Mouse (Mus musculus) erythroid progenitor cell, adult 5-6 weeks (primary cell): ENCODE results near the gene Paox. TPM values are rescaled to one million over a fixed set of nuclear protein-coding genes. Genes with fewer than 3 reads are reported as not detected.

ENCODE experiments used
- ATAC-seq: replicated peaks from 2 replicates; pipeline ENCODE4 v1.8.0; 2016; ENCODE audit warnings: moderate number of reproducible peaks, mild to moderate bottlenecking, moderate TSS enrichment, inconsistent platforms; ENCODE audit not compliant: poor library complexity, low FRiP score, severe bottlenecking
- total RNA-seq, 2 experiments: library from RNA; stranded (forward) in 1 of 2; stranded (reverse) in 1 of 2; fragments of 150-400 nt in 1 of 2; fragments of 186-747, 209-891 nt in 1 of 2; gene quantifications; 2 replicates each; pipeline versions ENCODE4 v1.2.3 to v1.2.4; 2015 to 2017; ENCODE audit warnings: low replicate concordance in 2 of 2

The Paox gene
- total RNA-seq (2015; ENCODE audit: low replicate concordance) (6.8 TPM in 1 of 2 replicates, not detected in the other), total RNA-seq (2017; ENCODE audit: low replicate concordance) (2.0 and 2.8 TPM in 2 replicates)

DNA sequence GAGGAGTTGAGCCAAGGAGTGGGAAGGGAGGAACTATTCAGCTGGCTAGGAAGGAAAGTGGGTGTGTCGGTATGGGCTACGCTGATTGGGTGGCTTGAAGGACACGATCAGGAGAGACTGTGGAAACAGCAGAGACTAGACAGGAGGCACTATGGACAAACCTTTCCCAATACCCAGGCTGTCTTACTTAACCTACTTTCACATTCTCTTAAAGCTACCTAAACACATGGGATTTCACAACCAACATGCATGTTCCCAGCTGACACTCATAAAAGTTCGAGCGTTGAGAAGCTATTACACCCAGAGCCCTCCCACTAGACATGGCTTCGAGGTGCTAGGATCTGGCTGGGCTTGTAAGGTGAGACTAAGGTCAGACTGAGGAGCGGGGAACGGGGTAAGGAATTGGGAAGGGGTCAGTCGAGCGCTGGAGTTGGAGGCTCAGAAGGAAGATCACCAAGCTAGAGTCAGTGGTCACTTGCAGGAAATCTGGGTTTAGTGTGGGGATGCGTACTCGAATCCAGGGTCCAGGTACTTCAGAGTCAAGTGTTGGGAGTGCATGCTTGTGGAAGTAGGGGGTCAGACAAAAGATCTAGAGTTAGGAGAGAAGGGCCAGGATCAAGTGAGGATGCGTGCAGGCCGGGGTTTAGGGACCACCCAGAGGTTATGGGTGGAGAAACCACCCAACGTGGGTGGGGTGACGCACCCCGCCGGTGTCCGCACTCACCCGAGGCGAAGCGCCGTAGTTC, at the start of gene Paox:
Paox (plus strand) TSS at position 217 of the 746 bp plus-strand sequence.
- ATAC-seq, result peak; percentile 74

DNA sequence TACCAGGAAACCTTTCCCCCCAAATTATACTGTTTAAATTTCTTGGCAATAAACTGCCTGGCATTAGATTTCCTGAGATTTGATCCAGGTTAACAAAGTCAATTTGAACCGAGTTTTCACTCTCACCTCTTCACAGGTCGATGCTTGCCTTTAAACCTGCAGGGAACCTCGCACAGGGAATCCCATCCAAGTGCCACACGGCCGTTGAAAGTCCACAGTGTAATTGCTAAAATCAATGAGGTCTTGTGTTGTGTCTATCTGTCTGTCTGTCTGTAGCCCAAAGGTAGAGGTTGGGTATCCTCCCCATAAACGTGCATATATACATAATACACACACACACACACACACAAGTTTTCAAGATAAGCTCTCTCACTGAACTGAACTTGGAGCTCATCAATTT, 48.2 kb upstream of the Paox start:
- ATAC-seq, result no peak

DNA sequence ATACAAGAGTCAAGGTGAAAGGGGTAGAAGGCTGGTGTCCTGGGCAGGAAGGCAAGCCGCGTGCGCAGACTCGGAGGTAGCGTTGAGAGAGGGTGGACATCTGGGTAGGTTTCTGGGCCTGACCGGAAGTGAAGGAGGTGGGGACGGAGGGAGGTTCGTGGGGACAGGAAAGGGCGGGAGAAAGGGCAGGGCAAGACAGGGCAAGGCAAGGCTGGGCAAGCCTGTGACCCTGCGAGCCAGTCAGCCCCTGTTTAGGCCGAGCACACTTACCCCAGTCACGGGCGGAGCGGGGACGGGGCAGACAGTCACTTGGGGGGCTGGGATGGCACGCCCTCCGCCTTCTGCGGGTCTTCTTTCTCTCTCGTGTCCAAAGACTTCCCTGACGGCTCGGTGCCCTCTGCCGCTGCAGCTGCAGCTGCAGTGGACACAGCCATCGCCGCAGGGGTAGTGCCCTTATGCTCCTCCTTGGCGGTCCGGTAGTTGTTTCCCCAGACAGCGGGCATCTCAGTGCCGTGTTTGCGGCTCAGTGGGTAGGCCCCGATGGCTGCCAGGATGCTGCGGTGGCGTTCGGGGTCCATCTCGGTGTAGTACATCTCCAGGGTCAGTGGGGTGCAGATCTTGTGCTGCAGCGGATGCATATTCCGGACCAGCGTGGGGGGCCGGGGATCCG, 45.4 kb upstream of the Paox start:
- ATAC-seq, result peak; percentile 40

DNA sequence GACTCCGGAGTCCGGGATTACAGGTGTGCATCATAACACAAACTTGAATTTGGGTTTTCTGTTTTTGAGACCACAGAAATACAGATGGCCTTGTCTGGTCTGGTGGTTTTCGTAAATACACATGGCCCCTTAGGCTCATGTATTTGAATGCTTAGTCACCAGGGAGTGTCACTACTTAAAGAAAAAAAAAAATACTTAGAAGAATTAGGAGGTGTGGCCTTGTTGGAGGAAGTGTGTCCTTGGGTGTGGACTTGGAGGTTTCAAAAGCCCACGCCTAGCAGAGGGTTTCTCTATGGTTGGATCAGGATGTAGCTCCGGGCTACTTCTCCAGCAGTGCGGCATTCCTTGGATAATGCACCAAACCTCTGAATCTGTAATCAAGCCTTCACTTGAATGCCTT, 37.9 kb upstream of the Paox start:
- ATAC-seq, result no peak

DNA sequence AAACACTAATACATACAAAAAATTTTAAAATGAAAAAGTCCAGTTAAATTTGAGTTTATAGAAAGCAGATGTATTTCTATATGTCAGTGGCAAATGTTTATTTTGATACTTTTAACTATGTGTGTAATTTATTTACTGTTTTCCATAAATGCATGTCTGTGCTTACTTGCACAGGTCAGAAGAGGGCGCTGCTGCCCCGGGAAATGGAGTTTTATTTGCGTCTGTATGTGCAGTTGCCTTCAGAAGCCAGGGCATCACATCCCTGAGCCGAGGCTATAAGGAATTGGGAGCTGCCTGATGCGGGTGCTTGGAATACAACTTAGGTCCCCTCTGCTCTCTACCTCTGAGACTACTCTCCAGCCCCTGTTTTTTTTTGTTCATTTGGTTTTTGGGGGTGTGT, 36.9 kb upstream of the Paox start:
- no peak for ATAC-seq

DNA sequence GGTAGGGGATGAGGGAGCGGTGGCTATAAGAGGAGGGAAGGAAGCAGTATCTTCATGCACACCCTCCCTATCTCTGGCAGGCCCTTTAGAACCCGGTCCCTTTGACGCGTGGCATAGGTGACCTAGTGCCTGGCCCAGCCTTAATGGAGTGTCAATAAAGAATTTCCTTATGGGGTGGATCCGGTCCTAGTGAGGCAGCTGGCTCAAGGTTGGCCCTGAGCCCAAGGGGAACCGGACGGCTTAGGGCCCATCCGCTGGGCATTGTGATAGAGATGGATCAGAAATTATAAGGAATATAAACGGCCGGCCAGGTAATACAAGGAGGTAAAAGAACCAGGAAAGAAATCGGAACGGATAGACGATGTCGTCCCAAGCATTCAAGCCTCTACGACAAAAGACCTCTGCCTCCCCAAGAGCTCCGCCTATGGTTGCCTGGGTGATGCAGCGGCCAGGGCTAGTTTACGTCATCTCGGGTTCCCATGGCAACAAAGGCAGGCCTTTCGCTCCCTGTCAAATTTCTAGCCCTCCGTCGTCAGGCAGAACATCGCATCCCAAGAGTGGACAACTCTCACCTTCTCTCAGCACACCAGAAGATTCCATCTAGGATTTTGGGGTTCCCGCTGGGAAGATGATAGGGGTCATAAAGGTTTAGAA, 35.0 kb upstream of the Paox start:
- ATAC-seq, result no peak

DNA sequence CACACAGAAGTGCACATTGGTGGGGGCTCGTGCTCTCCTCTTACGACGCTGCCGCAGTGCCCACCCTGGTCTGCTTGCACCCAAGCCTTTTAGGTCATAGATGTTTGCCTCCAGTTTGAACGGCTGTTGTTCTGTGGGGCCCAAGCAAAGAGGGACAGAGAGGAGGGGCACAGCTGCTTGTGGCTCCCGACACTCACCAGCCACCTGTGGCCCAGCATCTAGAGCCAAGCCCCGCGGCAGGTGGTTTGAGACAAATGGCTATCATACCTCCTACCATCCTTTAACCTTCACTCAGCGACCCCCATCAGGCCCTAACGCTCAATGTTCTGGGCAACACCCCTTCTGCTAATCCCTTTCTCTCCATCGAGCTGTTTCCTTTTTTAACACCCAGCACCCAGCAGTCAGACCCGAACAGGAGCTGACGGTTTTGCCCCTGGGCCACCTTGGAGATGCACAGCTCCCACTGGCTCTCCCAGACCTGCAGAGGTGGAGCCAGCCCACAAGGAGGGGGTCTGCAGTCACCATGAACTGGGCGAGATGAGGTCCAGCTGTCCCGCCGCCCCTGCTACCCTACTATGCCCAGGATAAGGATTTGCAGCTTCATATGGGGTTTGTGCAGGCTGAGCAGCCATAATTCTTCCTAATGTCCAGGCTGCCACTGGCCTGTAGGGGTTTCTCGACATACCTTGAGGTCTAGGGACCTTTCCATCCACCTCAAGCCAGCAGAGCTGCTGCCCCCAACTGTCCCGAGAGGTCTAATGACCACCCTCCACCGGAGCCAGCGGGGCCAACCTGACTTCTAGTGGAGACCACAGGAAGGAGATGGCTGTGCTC, 34.0 kb upstream of the Paox start:
- no peak for ATAC-seq

DNA sequence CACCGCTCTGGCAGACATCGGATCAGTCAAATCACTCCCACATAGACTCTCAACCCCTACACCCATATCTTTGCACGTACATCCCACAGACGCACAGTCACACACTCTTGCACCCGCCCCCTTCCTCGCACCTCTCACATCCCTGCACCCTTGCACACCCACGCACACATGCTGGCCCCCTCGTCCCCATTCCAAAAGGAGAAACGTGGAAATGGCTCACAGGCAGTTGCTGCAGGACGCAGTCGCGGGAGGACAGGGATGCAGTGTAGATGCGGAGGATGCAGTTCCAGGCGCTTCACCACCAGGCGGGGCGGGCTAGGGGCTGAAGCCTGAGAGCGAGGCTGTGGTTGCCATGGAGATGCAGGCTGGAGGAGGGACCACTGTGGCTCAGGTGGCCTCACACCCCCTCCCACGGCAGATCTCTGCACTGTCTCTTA, 33.3 kb upstream of the Paox start, which contains the start of gene Caly:
Caly (minus strand) TSS at position 307 of the 437 bp plus-strand sequence.
- ATAC-seq, result no peak

DNA sequence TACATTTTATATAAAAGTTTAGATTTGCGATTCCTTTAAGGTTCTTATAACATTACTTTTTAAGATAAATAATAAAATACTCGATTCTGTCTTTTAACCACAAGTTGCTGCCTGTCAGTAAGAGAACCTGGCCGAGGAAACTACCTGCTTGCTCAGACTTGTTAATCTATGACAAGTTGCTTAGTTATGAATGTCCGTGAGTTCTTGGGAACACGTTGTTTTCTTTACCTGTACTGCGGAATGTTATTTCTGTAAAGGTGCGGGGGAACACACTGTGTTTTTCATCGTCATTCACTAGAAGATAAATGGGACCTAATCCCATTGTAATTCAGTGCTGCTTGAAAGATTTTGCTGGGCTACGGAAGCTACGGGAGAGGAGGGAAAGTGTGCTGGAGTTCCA, 25.0 kb upstream of the Paox start:
- ATAC-seq, result no peak

DNA sequence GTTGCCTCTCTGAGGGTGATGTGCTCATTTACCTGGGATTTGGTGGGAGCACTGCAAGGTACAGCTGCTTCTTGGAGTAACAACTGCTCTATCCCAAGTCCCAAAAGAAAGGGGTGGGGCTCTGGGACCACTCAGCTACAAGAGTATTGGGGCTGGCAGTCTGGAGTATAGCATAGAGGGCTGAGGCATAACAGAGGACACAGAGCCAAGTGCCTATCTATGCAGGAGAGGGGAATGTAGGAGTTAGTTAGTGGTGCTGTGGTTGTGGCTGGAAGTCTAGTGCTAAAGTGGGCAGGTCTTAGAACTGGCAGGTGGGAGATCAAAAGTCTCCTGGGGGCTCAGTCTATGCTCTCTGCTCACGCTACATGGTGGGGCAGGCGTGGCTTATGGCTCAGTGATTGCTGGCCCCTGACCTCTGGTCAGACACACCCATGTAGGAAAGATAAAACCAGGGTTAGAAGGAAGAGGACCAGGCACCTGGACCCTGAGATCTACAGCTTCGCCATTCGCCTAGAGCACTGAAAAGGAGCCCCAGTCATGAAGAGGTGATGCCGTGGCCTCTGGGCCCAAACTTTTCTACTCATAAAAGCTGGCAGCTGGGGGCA, 22.6 kb upstream of the Paox start, which contains the start of gene Prap1:
Prap1 (plus strand) TSS at position 472 of the 605 bp plus-strand sequence.
- ATAC-seq, result no peak

DNA sequence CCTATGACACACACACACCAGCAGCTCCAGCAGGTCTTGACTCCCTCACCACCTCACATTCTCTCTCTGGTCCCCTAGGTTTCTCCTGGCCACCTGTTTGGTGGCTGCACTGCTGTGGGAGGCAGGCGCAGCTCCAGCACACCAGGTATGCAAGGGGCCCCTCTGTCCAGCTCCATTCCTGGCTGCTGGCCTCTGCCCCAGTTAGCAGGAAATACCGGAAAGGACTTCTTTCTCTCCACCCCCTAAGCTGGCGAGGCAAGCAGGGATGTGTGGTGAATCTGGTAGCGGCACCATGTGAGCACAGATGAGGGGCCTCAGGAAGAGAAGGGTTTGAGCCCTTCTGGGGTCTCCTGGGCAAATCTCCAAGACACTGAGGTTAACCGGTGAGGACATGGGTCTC, 20.6 kb upstream of the Paox start:
- ATAC-seq, result no peak

DNA sequence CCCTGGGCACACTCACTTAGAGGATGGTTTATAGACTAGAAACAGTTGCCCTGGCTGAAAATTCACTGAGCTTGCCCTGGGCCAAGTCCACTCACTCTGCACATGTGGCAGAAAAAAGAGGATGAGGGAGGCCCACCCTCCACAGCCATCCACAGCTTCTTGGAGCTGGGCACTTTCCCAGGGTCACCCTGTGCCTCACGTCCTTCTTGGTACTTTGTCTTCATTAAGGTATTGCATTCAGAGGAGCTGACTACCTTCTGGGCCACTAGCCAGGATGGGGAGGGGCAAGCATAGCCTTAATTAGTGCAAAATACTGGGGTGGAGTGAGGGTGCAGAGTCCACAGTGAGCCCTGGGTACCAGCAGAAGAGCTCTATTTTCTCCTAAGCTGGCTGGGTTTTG, 20.0 kb upstream of the Paox start:
- ATAC-seq, result no peak

DNA sequence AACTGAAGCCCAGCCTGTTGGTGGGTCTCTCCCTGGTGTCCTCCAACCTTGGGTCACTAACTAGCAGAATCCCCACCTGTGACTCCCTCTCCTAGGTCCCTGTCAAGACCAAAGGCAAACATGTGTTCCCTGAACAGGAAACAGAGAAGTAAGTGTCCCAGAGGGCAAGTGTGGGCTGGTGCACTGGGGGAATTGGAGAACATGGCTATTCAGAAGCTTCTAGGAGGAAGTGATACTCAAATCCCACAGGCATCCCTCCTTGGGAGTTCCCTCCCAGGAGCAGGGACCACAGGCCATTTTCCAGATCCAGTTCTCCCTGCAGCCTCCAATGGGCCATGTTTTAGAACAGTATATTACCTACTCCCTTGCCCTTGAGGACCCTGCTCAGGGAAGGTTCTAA, 19.5 kb upstream of the Paox start:
- ATAC-seq, result no peak

DNA sequence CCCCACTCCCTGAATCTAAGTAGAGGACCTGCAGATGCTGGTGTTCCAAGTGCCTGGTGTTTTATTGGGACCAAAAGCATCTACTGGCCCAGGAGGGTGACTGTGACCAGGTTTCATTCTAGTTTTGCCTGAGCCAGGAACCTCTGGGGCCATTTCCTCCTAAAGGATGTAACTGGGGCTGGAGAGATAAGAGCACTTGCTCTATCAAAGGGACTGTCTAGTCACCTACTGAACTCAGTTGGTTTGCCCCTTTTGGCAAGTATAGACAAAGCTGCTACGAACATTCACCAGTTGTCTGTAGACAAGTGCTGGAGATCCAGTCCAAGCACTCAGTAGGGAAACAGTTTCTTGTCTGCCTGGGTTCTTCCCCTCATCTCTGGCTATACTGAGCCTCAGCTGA, 17.1 kb upstream of the Paox start:
- no peak for ATAC-seq

DNA sequence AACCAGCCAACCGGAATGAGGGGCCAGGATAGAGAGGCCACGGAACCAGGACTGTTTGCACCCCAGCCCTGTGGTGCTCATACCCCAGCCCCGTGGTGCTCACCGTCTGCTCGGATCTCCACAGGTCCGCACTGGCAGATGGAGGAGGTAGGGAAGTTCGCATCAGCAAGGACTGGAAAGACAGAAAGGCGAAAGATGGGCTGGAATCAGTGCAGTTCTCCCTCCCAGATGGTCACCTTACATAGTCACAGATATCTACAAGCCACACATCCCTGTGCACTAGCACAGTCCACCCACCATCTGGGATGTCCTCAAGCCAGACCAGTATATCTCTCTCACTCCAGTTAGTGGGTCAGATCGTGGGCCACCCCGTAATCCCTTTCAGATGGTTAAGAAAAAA, 14.1 kb upstream of the Paox start:
- ATAC-seq, result no peak

DNA sequence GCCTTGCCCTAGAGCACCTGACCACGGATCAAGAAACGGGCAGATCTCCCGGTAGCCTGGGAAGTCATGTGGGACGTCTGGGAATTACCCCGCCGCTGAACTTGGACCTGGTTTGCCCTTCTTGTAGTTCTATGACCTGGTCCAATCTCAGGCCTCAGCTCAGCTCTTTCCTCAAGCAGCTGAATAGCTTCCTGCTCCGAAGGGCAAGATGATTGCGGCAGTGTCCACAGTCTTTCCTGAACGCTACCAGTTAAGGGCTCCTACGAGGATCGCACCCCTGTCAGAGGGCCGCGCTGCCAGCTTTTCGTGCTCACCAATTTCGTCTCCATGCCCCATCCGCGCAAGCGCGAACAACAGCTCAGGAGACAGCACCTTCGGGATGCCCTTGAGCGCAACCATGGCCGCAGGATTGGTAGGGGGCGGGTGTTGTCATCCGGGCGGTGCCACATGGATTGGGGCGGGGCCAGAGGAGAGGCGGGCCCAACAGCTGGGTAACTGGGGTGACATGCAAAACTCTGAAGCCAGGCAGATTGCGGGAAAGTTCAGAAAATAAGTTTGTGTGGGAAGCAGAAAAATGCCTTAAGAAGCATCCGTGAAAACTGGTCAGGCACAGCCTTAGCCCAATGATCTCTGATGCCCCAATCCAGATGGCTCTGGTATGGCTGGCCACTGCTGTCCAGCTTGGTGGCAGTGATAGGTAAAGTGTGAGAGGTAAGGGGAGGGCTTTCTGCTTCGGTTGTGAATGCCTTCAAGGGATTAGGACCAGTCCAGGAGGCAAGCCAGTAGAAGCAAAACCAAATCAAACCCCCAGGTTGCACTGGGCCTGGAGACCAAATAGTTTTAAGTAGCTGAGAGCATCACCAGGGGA, 13.4 kb upstream of the Paox start, which contains the start of gene Fuom:
Fuom (minus strand) TSS at position 449 of the 868 bp plus-strand sequence.
- peak; percentile 81 for ATAC-seq

DNA sequence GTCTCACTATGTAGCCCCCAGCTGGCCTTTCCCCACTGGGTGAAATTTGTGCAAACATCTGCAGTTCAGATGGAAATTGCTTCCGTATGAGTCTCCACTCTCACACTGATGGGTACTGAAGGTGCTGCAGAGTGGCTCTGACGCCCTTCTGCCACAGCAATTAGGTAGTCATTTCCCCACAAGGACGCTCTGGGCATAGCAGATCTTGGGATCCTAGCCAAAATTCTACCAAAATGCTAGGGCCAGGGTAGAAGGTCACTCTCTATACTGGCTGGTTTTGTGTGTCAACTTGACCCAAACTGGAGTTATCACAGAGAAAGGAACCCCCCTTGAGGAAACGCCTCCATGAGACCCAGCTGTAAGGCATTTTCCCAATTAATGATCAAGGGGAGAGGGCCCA, 11.6 kb upstream of the Paox start:
- no peak for ATAC-seq

DNA sequence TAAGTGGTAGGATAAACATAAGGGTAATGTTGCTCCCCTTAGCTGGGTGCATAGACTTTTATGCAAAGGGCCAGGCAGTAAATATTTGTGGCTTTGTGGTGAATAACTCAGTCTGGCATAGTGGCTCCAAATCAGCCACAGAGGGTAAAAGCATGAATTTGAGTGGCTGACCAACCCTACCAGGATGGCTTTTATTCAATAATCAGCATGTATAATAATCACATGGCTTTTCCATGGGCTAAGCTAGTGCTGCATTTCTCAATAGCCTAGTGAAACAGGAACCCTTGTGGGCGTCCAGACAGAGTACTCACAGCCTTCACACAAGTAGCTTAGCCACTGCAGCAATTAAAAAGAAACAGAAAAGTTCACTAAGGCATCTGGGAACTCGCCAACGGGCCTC, 3.7 kb upstream of the Paox start:
- no peak for ATAC-seq
